Mouse (Mus musculus) myocyte (in vitro differentiated cells): ENCODE results near the gene Veph1. TPM values are rescaled to one million over a fixed set of nuclear protein-coding genes. Genes with fewer than 3 reads are reported as not detected.

Experiments
- H3K27me3 ChIP-seq: one replicate; pipeline ENCODE4 v1.6.1; 2011; ENCODE audit not compliant: control insufficient read depth, insufficient read depth, insufficient read length
- H3K36me3 ChIP-seq: one replicate; pipeline ENCODE4 v1.6.1; 2011; ENCODE audit not compliant: control insufficient read depth, insufficient read depth
- H3K4me2 ChIP-seq: one replicate; pipeline ENCODE4 v1.6.1; 2011; ENCODE audit warnings: low read depth, control low read depth
- H3K4me3 ChIP-seq: one replicate; pipeline ENCODE4 v1.5.1; 2011; ENCODE audit warnings: mild to moderate bottlenecking, control low read depth, moderate library complexity
- H3K79me2 ChIP-seq: one replicate; pipeline ENCODE4 v1.6.1; 2011; ENCODE audit not compliant: control insufficient read depth, insufficient read depth
- H3ac ChIP-seq: one replicate; pipeline ENCODE4 v1.6.1; 2011; ENCODE audit not compliant: control insufficient read depth, insufficient read length
- CEBPB ChIP-seq: IDR thresholded peaks from 2 replicates; pipeline ENCODE4 v1.6.1; 2011; ENCODE audit warnings: mild to moderate bottlenecking, moderate library complexity; ENCODE audit not compliant: poor library complexity, insufficient read depth, severe bottlenecking
- E2F4 ChIP-seq: IDR thresholded peaks from one replicate; pipeline ENCODE4 v1.6.1; 2011; ENCODE audit warnings: mild to moderate bottlenecking, control low read depth, moderate library complexity; ENCODE audit not compliant: insufficient read depth
- MAX ChIP-seq: IDR thresholded peaks from one replicate; pipeline ENCODE4 v1.6.1; 2011; ENCODE audit warnings: low read depth, mild to moderate bottlenecking, control low read depth
- MYOD1 ChIP-seq, 3 experiments: IDR thresholded peaks; one replicate each; pipeline ENCODE4 v1.6.1; 2011; ENCODE audit warnings: control low read depth in 2 of 3, low read depth in 2 of 3, mild to moderate bottlenecking in 2 of 3, moderate library complexity in 1 of 3; ENCODE audit not compliant: insufficient read length in 2 of 3, control insufficient read depth in 1 of 3
- MYOG ChIP-seq, 3 experiments: IDR thresholded peaks; one replicate each; pipeline ENCODE4 v1.6.1; 2011; ENCODE audit warnings: control low read depth in 2 of 3, low read depth in 2 of 3, mild to moderate bottlenecking in 2 of 3; ENCODE audit not compliant: insufficient read length in 2 of 3, control insufficient read depth in 1 of 3, insufficient read depth in 1 of 3
- POLR2A ChIP-seq: IDR thresholded peaks from one replicate; pipeline ENCODE4 v1.6.1; 2011; ENCODE audit warnings: low read depth, mild to moderate bottlenecking, control low read depth, moderate library complexity; ENCODE audit not compliant: insufficient read length
- POLR2AphosphoS2 ChIP-seq: IDR thresholded peaks from one replicate; pipeline ENCODE4 v1.6.1; 2011; ENCODE audit warnings: low read depth, control low read depth; ENCODE audit not compliant: insufficient read length
- REST ChIP-seq: IDR thresholded peaks from one replicate; pipeline ENCODE4 v1.6.1; 2011; ENCODE audit warnings: mild to moderate bottlenecking, control low read depth, moderate library complexity; ENCODE audit not compliant: insufficient read depth, insufficient read length
- SRF ChIP-seq: IDR thresholded peaks from one replicate; pipeline ENCODE4 v1.6.1; 2011; ENCODE audit warnings: low read depth; ENCODE audit not compliant: control insufficient read depth, insufficient read length
- TCF12 ChIP-seq: IDR thresholded peaks from one replicate; pipeline ENCODE4 v1.6.1; 2011; ENCODE audit warnings: mild to moderate bottlenecking, control low read depth; ENCODE audit not compliant: poor library complexity, insufficient read depth, severe bottlenecking
- TCF3 ChIP-seq: IDR thresholded peaks from one replicate; pipeline ENCODE4 v1.6.1; 2011; ENCODE audit warnings: low read depth, control low read depth; ENCODE audit not compliant: insufficient read length
- USF1 ChIP-seq: IDR thresholded peaks from one replicate; pipeline ENCODE4 v1.6.1; 2011; ENCODE audit warnings: low read depth, mild to moderate bottlenecking, control low read depth, moderate library complexity
- polyA plus RNA-seq: library from polyadenylated mRNA; unstranded; fragments of >200 nt; fragmentation: generic; extraction: Trizol; gene quantifications from one replicate; pipeline ENCODE4 v1.2.1, GENCODE M21; 2012; ENCODE audit warnings: missing spikeins

Gene Veph1
- polyA plus RNA-seq, 1 experiment: not detected

DNA sequence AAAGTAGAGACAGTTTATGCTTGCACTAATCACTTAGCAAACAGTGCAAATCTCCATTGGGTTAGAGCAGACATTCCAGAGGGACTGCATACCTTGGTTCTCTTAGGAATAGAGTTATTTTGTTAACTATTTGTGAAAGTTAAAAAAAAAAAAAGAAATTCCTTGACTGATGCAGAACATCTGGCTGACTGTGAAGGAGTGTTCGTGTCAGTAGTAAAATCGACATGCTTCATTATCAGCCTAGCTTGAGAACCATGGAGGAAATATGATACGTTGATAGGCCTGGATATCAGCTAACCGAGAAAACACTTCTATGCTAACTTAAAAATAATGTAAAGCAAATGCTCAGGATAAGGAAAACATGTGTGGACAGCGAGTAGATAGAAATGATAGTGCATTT is 191.1 kb downstream of the Veph1 start:
- H3K27me3 ChIP-seq: no peaks in the 10 kb centered on the region
- H3K4me3 ChIP-seq: no peak overlapping the region
- no peak overlapping the region for H3ac ChIP-seq
- TF ChIP-seq MYOG (IDR thresholded peaks at IDR 0.05; ENCODE audit: control insufficient read depth in 1 of 3, insufficient read depth in 1 of 3, insufficient read length in 2 of 3, low read depth in 2 of 3) (no peak), POLR2AphosphoS2 (no peak), POLR2A (no peak), TCF3 (no peak)
- H3K79me2 ChIP-seq: no peaks in the 10 kb centered on the region
- H3K36me3 ChIP-seq: no peaks in the 10 kb centered on the region
- no peak overlapping the region for H3K4me2 ChIP-seq

GRCm38 (mm10) chr3:66102599-66102932 is 194.1 kb downstream of the Veph1 start:
- Histone ChIP-seq H3K79me2 (no peaks in the 10 kb centered on the region), H3K27me3 (no peaks in the 10 kb centered on the region), H3K4me3 (no peak overlapping the region), H3ac (no peak overlapping the region), H3K36me3 (no peaks in the 10 kb centered on the region), H3K4me2 (no peak overlapping the region)
- TF ChIP-seq MYOD1 (IDR thresholded peaks at IDR 0.05; ENCODE audit: control insufficient read depth in 1 of 3, insufficient read length in 2 of 3, low read depth in 2 of 3): no peak
- TF ChIP-seq POLR2A: no peak
- TF ChIP-seq USF1: no peak
- TF ChIP-seq MAX: no peak
- no peak for TF ChIP-seq SRF
- TF ChIP-seq REST: no peak
- no peak for TF ChIP-seq CEBPB
- no peak for TF ChIP-seq TCF3
- no peak for TF ChIP-seq E2F4
- no peak for TF ChIP-seq POLR2AphosphoS2

- H3K4me3 ChIP-seq: no peak overlapping the region
- no peaks in the 10 kb centered on the region for H3K36me3 ChIP-seq
- TF ChIP-seq USF1 (no peak), REST (no peak), CEBPB (no peak), MYOD1 (IDR thresholded peaks at IDR 0.05; ENCODE audit: control insufficient read depth in 1 of 3, insufficient read length in 2 of 3, low read depth in 2 of 3) (no peak), POLR2AphosphoS2 (no peak), SRF (no peak), TCF12 (no peak), TCF3 (no peak), MAX (no peak), E2F4 (no peak), MYOG (IDR thresholded peaks at IDR 0.05; ENCODE audit: control insufficient read depth in 1 of 3, insufficient read depth in 1 of 3, insufficient read length in 2 of 3, low read depth in 2 of 3) (no peak), POLR2A (no peak)
- no peaks in the 10 kb centered on the region for H3K27me3 ChIP-seq
- H3K79me2 ChIP-seq: no peaks in the 10 kb centered on the region
- H3ac ChIP-seq: no peak overlapping the region
- H3K4me2 ChIP-seq: no peak overlapping the region
These were observed 194.6 kb downstream of the Veph1 start for GRCm38 (mm10) chr3:66101809-66102598.

DNA sequence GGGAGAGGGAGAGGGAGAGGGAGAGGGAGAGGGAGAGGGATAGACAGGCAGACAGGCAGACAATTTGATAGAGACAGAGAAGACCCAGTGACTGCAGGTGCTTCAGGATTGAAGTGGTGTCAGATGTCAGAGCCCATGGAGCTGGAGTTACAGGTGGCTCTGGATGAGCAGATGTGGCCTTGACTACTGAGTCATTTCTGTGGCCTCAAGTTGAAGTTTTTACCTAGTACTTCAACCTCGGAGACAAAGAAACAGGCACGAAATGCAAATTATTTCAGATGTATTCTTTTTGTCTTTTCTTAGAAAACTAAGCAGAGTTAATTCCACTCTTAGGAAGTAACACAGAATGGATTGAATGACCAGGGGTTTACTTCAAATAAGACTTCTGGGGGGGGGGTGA is 195.6 kb downstream of the Veph1 start:
- no peak overlapping the region for H3ac ChIP-seq
- no peak for TF ChIP-seq POLR2A
- no peak for TF ChIP-seq MAX
- no peak for TF ChIP-seq POLR2AphosphoS2
- H3K27me3 ChIP-seq: no peaks in the 10 kb centered on the region
- H3K4me2 ChIP-seq: no peak overlapping the region
- no peak overlapping the region for H3K4me3 ChIP-seq
- H3K79me2 ChIP-seq: no peaks in the 10 kb centered on the region
- H3K36me3 ChIP-seq: no peaks in the 10 kb centered on the region

DNA sequence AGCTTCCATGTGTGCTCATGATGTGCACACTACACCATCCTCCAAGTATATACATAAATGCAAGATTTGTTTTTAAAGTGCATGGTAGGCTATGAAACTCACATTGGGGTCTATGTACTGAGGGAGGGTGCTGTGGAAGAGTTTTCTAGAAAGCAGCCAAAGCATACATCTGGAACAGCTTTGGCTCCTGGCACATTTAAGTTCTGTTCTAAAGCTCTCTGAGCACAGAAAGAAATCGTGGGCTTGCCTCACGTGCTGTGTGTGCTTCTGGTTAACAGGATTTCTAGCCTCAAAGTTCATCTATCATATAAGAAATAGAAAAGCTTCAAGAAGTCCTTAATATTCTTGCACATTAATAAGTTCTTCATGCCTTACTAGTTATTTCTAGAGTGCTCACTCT is 204.9 kb downstream of the Veph1 start:
- H3K27me3 ChIP-seq: no peaks in the 10 kb centered on the region
- no peak overlapping the region for H3ac ChIP-seq
- H3K4me3 ChIP-seq: no peak overlapping the region
- no peak for TF ChIP-seq USF1
- H3K4me2 ChIP-seq: no peak overlapping the region
- no peaks in the 10 kb centered on the region for H3K79me2 ChIP-seq
- H3K36me3 ChIP-seq: no peaks in the 10 kb centered on the region
